Mouse (Mus musculus) hindbrain, embryonic 14.5 days (tissue): ENCODE results near the gene Nedd8. TPM values are rescaled to one million over a fixed set of nuclear protein-coding genes. Genes with fewer than 3 reads are reported as not detected.
A peak's percentile ranks its signal among the peaks of the same experiment; 100 is the strongest.

Experiments
- ATAC-seq: fragments of 200-750 bp; cut with Nextera tagmentation; 2 replicates; pipeline ENCODE4 v1.8.0; 2017; ENCODE audit warnings: moderate number of reproducible peaks, mild to moderate bottlenecking, moderate TSS enrichment, moderate library complexity; ENCODE audit not compliant: low FRiP score
- DNase-seq: peaks from one replicate; pipeline ENCODE4 v3.0.0-alpha.2; 2015; ENCODE audit warnings: low spot score
- H3K27ac ChIP-seq: fragments of 300-500 bp; sonication (generic); 2 replicates; pipeline ENCODE4 v1.5.1; 2014; ENCODE audit warnings: mild to moderate bottlenecking, moderate library complexity
- H3K27me3 ChIP-seq: fragments of 300-500 bp; sonication (generic); 2 replicates; pipeline ENCODE4 v1.6.1; 2014; ENCODE audit warnings: mild to moderate bottlenecking, low read length, mixed read lengths; ENCODE audit not compliant: control insufficient read depth, insufficient read depth
- H3K36me3 ChIP-seq: fragments of 300-500 bp; sonication (generic); replicated peaks from 2 replicates; pipeline ENCODE4 v1.6.1; 2014; ENCODE audit not compliant: control insufficient read depth, insufficient read depth
- H3K4me1 ChIP-seq: fragments of 300-500 bp; sonication (generic); replicated peaks from 2 replicates; pipeline ENCODE4 v1.6.1; 2014; ENCODE audit warnings: antibody characterized with exemption, low read length, mixed read lengths; ENCODE audit not compliant: control insufficient read depth, insufficient read depth
- H3K4me2 ChIP-seq: fragments of 300-500 bp; sonication (generic); replicated peaks from 2 replicates; pipeline ENCODE4 v1.6.1; 2014; ENCODE audit warnings: mild to moderate bottlenecking, moderate library complexity
- H3K4me3 ChIP-seq: fragments of 300-500 bp; sonication (generic); replicated peaks from 2 replicates; pipeline ENCODE4 v1.5.1; 2014; ENCODE audit warnings: mild to moderate bottlenecking, low read length
- H3K9ac ChIP-seq: fragments of 300-500 bp; sonication (generic); 2 replicates; pipeline ENCODE4 v1.6.1; 2014
- H3K9me3 ChIP-seq: fragments of 300-500 bp; sonication (generic); 2 replicates; pipeline ENCODE4 v1.6.1; 2016; ENCODE audit warnings: low read length; ENCODE audit not compliant: control insufficient read depth
- WGBS: fragments of 180-500 bp; shearing (Covaris S2); extraction: QIAGEN DNeasy Blood & Tissue Kit; methylation state at CpG from one replicate; pipeline ENCODE4 v1.1.7; 2014; 5-methylcytosine and 5-hydroxymethylcytosine counted together
- polyA plus RNA-seq: library from polyadenylated mRNA; unstranded; fragments of >200 nt; fragmentation: Nextera tagmentation; extraction: Ambion mirVana; gene quantifications from 2 replicates; pipeline ENCODE4 v1.2.1, GENCODE M21; 2014

Gene Nedd8
- polyA plus RNA-seq, 1 experiment from 2014 or later: 612 TPM

GRCm38 (mm10) chr14:55634874-55635522, 36.9 kb downstream of the Nedd8 start:
- H3K36me3 ChIP-seq: peaks cover 80% of the 10 kb centered on the region
- H3K4me1 ChIP-seq: peaks cover 17% of the 10 kb centered on the region
- ATAC-seq: peak; percentile 7

DNA sequence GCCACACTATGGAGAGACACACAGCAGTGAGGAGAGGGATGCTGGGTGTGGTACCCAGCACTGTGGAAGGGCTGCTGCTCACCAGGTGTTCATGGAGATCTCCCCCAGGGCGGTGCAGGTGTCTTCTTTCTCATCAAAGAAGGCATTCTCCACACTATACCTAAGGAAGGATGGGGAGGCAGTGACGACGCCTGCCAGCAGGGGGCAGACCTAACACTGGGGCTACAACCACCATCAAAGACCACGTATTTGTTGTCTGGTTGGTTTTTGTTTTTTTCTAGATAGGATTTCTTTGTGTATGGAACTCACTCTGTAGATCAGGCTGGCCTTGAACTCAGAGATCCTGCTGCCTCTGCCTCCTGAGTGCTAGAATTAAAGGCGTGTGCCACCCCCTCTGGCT, 42.6 kb downstream of the Nedd8 start:
- no peak overlapping the region for H3K9ac ChIP-seq
- H3K4me3 ChIP-seq: no peak overlapping the region
- H3K27ac ChIP-seq: no peak overlapping the region
- 48% methylated on average over 5 of the region's 5 CpGs for WGBS
- H3K4me2 ChIP-seq: no peak overlapping the region
- DNase-seq (no peak), ATAC-seq (no peak)
- no peaks in the 10 kb centered on the region for H3K9me3 ChIP-seq
- no peaks in the 10 kb centered on the region for H3K4me1 ChIP-seq
- H3K27me3 ChIP-seq: no peaks in the 10 kb centered on the region
- peaks cover 99% of the 10 kb centered on the region for H3K36me3 ChIP-seq

More at GRCm38 (mm10) chr14:55634874-55635522, 36.9 kb downstream of the Nedd8 start:
- Histone ChIP-seq H3K9me3 (no peaks in the 10 kb centered on the region), H3K9ac (peak overlapping the region; percentile 81), H3K27me3 (no peaks in the 10 kb centered on the region), H3K27ac (peak overlapping the region; percentile 67), H3K4me3 (peak overlapping the region; percentile 69), H3K4me2 (peak overlapping the region; percentile 90)
- DNase-seq: no peak
- 6% methylated on average over 23 of the region's 23 CpGs for WGBS

DNA sequence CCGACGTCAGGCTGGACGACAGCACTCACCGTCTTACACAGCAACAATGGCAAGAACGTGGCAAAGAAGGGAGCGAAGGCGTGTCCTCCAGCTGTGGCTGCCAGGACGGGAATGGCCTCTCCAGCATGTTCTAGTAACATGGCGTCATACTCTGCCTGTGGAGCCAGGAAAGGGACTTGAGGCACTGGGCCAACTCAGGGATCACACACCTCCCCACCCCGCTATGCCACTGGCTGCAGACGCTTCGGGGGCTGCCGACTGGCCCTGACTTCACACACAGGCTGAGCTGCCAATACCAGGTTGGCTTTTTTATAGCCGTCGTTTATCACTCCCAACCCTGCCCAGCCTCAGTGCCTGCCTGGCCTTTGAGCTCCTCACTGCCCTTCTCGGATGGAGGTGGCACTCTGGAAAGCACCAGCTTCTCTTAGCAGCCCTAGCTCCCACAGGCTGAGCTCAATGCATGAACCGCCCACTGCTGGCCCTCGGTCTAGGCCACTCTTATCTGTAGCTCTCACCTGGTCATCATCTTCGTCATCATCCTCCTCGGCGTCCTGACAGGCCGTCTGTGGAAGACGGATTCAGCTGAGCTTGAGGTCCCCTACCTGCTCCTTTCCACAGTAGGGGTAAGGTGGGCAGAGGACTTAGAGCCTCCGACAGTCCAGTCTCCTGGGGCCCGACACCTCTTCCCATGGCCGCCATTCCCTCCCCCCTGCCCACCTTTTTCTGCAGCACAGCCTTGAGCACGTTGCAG, 43.7 kb downstream of the Nedd8 start:
- Histone ChIP-seq H3K4me2 (no peak overlapping the region), H3K9ac (no peak overlapping the region), H3K4me1 (no peaks in the 10 kb centered on the region), H3K27ac (no peak overlapping the region), H3K4me3 (no peak overlapping the region), H3K36me3 (peaks cover 94% of the 10 kb centered on the region), H3K27me3 (no peaks in the 10 kb centered on the region), H3K9me3 (no peaks in the 10 kb centered on the region)
- no peak for ATAC-seq
- 94% methylated on average over 27 of the region's 27 CpGs for WGBS
- no peak for DNase-seq

GRCm38 (mm10) chr14:55618486-55619195, 53.3 kb downstream of the Nedd8 start:
- H3K36me3 ChIP-seq: no peaks in the 10 kb centered on the region
- H3K4me3 ChIP-seq: peak overlapping the region; percentile 28
- peak overlapping the region; percentile 39 for H3K4me2 ChIP-seq
- no peaks in the 10 kb centered on the region for H3K9me3 ChIP-seq
- H3K9ac ChIP-seq: peak overlapping the region; percentile 40
- ATAC-seq (no peak), DNase-seq (no peak)
- WGBS: 56% methylated on average over 22 of the region's 22 CpGs
- no peak overlapping the region for H3K27ac ChIP-seq
- H3K27me3 ChIP-seq: no peaks in the 10 kb centered on the region
- no peaks in the 10 kb centered on the region for H3K4me1 ChIP-seq

GRCm38 (mm10) chr14:55617822-55618221, 54.1 kb downstream of the Nedd8 start, which contains the start of gene Rec8:
Rec8 (plus strand) TSS chr14:55618037.
- H3K4me2 ChIP-seq: peak within 1 kb of the TSS; percentile 39
- no peaks in the 10 kb centered on the region for H3K9me3 ChIP-seq
- no peak within 1 kb of the TSS for H3K27ac ChIP-seq
- peak within 1 kb of the TSS; percentile 28 for H3K4me3 ChIP-seq
- H3K9ac ChIP-seq: peak within 1 kb of the TSS; percentile 40
- ATAC-seq (peak; percentile 78), DNase-seq (peak; percentile 44)
- H3K36me3 ChIP-seq: no peaks in the 10 kb centered on the region
- H3K27me3 ChIP-seq: no peaks in the 10 kb centered on the region
- H3K4me1 ChIP-seq: no peaks in the 10 kb centered on the region
- 21% methylated on average over 21 of the region's 21 CpGs for WGBS

DNA sequence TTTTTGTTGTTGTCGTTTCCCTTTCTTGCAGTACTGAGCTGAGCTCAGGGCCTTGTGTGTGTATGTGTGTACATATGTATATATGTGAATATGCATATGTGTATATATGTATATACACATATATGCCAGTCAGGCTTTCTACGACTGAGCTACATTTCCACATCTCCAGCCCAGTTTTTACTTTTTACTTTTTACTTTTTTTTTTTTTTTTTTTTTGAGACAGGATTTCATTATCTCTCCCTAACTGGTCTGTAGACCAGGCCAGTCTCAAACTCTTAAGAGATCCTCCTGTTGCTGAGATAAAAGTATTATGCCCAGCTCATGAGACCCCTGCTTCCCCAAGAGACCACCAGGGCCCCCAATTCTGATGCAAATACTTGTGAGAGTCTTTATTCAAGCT, 55.1 kb downstream of the Nedd8 start:
- WGBS: 84% methylated on average over 2 of the region's 2 CpGs
- H3K9me3 ChIP-seq: no peaks in the 10 kb centered on the region
- H3K4me3 ChIP-seq: no peak overlapping the region
- H3K4me1 ChIP-seq: no peaks in the 10 kb centered on the region
- no peak overlapping the region for H3K9ac ChIP-seq
- DNase-seq (no peak), ATAC-seq (no peak)
- no peak overlapping the region for H3K27ac ChIP-seq
- H3K27me3 ChIP-seq: no peaks in the 10 kb centered on the region
- H3K36me3 ChIP-seq: no peaks in the 10 kb centered on the region
- H3K4me2 ChIP-seq: no peak overlapping the region

DNA sequence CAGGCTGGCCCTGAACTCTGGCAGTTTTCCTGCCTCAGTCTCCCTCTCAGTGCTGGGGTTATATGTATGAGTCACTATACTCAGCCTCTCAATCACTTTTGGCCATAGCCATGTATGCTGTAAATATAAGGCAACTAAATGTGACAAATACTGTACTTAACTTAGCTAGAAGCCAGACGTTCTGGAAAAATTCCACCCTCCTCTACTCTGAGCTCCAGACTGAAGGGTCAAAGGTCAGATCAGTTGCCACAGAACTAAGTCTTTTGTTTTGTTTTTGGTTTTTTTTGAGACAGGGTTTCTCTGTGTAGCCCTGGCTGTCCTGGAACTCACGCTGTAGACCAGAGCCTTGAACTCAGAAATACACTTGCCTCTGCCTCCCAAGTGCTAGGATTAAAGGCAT, 56.0 kb downstream of the Nedd8 start:
- H3K4me3 ChIP-seq: no peak overlapping the region
- H3K36me3 ChIP-seq: peaks cover 2% of the 10 kb centered on the region; the same call in 1 of the 2 replicates
- H3K27me3 ChIP-seq: no peaks in the 10 kb centered on the region
- no peak for DNase-seq
- no peak overlapping the region for H3K4me2 ChIP-seq
- H3K4me1 ChIP-seq: no peaks in the 10 kb centered on the region
- no peak overlapping the region for H3K27ac ChIP-seq
- H3K9ac ChIP-seq: no peak overlapping the region
- no peak for ATAC-seq
- H3K9me3 ChIP-seq: no peaks in the 10 kb centered on the region
- WGBS: 46% methylated on average over 2 of the region's 2 CpGs

DNA sequence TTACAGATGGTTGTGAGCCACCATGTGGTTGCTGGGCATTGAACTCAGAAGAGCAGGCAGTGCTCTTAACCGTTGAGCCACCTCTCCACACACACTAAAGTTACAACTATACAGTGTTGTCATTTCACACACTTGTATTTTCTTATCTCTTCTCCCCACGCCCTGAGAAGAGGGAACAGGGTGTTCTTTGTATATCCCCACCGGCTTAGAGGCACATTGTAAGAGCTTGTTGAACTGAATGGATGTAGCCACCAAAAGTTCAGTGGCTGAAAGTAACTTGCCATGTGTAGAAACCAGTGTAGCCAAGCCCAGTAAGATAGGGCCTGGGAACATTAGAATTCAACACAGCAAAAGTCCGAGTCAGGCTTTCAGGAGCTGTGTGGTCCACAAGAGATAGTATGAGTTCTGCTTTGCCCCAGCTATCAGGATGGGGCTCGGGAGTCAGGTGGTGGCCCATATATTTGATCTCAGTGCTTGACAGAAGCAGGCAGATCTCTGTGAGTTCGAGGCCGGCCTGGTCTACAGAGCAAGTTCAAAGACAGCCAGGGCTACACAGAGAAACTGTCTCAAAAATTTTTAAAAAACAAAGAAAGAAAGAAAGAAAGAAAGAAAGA, 57.3 kb downstream of the Nedd8 start:
- H3K4me2 ChIP-seq: no peak overlapping the region
- H3K9me3 ChIP-seq: no peaks in the 10 kb centered on the region
- no peak overlapping the region for H3K9ac ChIP-seq
- H3K4me1 ChIP-seq: no peaks in the 10 kb centered on the region
- H3K4me3 ChIP-seq: no peak overlapping the region
- WGBS: 85% methylated on average over 7 of the region's 7 CpGs
- H3K27me3 ChIP-seq: no peaks in the 10 kb centered on the region
- no peak overlapping the region for H3K27ac ChIP-seq
- peaks cover 11% of the 10 kb centered on the region for H3K36me3 ChIP-seq
- DNase-seq (no peak), ATAC-seq (no peak)

DNA sequence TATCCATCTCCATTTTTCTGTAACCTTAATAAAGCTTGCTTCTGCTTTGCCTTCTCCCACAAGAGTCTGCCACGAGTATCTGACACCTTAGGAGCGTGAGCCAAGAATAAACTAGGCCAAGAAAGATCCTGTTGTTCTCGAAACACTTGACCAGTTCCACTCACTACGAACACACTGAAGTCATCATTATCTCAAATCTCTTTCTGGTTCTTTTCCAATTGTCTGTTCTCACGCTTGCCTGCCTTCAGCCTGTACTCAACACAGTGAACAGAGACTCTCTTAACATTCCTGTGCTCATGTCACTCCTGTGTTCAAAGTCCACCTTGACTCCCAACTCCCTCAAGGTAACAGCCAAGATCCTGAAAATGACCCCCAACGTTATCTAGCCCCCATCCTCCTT, 58.6 kb downstream of the Nedd8 start:
- Histone ChIP-seq H3K4me3 (no peak overlapping the region), H3K4me2 (no peak overlapping the region), H3K36me3 (peaks cover 24% of the 10 kb centered on the region), H3K27ac (no peak overlapping the region), H3K9ac (no peak overlapping the region), H3K4me1 (no peaks in the 10 kb centered on the region), H3K9me3 (no peaks in the 10 kb centered on the region), H3K27me3 (no peaks in the 10 kb centered on the region)
- ATAC-seq: no peak
- 75% methylated on average over 6 of the region's 6 CpGs for WGBS
- no peak for DNase-seq
